Mouse (Mus musculus) thymus, postnatal 4 days (tissue): Measurements from ENCODE around the gene Olfr1196.
"Not testable (repeated sequence)": the region's sequence is repeated elsewhere in the genome, so short reads cannot be mapped to it uniquely, and the experiment has no call there.

Source experiments
- DNase-seq: peaks from one replicate; pipeline ENCODE4 v3.0.0; 2021

Olfr1196 gene

DNA sequence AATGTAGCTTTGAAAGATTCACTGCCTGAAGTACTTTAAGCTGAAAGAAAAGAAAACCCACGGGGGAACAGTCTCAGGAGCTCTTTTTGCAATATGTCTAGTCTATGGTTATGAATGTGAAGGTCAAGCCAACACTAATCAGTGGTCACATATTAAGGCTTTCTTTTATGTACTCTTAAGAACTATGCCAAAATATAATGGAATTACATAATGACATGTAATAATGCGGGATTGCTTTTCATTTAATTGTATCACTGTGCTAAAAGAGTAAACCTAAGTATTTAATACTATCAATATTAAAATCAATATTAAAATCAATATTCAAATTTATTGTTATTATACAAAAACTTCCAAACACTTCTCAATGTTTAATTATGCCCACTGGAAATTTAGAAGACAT lies at the start of gene Olfr1196:
Gene Olfr1196, minus strand, starts transcription at position 101 of the 400 bp plus-strand sequence.
- no peak for DNase-seq

DNA sequence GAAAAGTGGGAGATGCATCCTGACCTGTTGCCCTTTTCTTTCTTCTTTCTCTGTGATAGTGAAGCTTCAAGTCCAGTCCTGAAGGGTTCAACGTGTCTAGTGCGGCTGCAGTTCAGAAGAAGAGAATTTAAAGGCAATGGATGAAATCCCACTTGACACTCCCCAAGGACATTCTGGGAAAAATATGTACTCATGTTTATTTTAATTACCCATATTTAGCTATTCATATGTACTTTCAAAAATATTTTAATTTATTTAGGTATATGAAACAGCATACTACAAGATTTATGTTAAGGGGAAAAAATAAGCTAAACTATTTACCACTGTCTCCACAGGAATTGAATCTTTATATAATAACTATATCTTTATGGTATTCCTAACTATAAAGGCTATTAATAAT lies 46.9 kb upstream of the Olfr1196 start, which contains the start of gene Olfr1198:
Gene Olfr1198, minus strand, starts transcription at position 101 of the 400 bp plus-strand sequence.
- no peak for DNase-seq

DNA sequence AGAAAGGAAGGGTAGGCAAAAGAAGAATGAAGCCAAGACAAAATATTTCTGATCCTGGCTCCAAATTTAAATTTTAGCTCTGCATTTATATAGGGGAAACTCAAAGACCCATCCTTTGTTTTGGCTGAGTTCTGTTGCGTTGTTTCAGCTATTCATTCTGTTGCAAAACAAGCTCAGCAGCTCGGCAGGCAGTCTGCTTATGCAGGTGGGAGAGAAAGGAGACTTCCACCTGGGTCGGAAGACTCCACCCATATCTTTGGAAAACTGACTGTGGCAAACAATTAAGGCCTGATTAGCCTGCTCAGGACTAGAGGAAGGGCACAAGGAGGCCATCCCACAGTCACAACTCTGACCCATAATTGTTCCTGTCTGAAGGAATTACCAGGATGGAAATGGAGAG lies 39.0 kb upstream of the Olfr1196 start:
- no peak for DNase-seq

DNA sequence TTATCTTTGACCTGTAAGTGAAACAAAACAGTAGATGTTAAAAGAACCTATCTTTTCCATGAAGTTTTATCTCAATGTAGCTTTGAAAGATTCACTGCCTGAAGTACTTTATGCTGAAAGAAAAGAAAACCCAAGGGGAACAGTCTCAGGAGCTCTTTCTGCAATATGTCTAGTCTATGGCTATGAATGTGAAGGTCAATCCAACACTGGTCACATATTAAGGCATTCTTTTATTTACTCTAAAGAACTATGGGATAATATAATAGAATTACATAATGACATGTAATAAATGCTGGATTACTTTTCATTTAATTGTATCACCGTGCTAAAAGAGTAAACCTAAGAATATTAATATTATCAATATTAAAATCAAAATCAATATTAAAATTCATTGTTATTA lies 27.9 kb upstream of the Olfr1196 start, which contains the start of gene Olfr1197:
Gene Olfr1197, minus strand, starts transcription at position 101 of the 400 bp plus-strand sequence.
- no peak for DNase-seq

DNA sequence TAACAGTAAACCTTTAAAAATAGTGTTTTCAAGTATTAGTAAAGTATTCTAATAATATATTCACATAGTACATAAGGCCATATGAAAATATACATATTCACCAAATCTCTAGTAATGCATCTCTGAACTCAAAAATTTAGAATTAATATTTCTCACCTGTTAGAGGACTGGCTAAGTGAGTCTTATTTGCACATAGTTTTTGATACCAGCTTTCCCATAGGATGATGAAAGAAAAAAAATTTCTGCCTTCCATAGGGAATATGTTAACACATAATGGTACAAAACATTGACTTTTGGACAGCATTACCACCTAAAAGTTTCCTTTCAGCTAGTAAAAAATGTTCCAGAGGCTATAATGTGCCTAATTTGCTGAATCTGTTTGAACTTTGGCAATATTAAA lies 15.3 kb downstream of the Olfr1196 start, which contains the start of gene Olfr1195:
Gene Olfr1195, minus strand, starts transcription at position 101 of the 400 bp plus-strand sequence.
- DNase-seq, result no peak

DNA sequence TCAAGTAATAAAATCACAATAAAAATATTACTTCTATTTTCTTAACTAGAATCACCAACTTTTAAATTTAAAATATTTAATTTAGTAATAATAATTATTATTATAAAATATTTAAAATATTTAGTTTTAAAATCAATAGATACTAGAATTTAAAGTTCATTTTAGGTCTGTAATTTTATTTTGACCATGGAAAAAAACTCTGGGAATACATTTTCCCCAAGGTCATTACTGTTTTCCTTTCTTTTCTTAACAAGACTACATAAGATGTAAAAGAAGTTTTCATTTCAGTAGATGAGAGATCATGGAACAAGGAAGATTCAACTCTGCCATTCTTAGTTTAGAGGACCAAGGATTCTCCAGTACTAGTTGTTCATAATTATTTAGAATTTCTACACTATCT lies 29.1 kb downstream of the Olfr1196 start, which contains the start of gene Olfr1193:
Gene Olfr1193, plus strand, starts transcription at position 301 of the 400 bp plus-strand sequence.
- not testable (repeated sequence) for DNase-seq

DNA sequence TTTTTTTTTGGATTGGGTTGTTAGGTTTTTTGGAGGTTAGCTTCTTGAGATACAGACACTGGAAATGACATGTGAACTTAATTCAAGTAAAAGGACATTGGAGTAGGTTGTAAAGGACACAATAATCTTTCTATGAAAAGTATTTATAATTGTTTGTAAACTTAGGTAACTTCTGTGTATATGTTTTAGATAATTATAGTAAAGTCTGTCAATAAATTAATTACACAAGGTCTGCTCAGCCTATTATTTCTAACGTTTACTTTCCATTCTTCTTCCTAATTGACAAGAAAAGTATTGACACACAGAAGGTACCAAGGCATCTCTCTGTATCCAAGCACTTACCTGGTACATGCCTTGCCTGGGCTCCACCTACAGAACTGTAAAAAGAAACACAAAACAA lies 56.2 kb downstream of the Olfr1196 start, which contains the start of gene Olfr1192-ps1:
Gene Olfr1192-ps1, plus strand, starts transcription at position 301 of the 400 bp plus-strand sequence.
- no peak for DNase-seq
